Mouse (Mus musculus) olfactory bulb, adult 2 months (tissue): Measurements from ENCODE around the gene Nlgn2.

Source experiments
- CTCF ChIP-seq: fragments of 200-500 bp; IDR thresholded peaks from 2 replicates; pipeline ENCODE4 v1.5.1; 2012; ENCODE audit warnings: low read depth, mild to moderate bottlenecking, low read length, moderate library complexity; ENCODE audit not compliant: insufficient read depth
- POLR2A ChIP-seq: fragments of 200-500 bp; IDR thresholded peaks from 2 replicates; pipeline ENCODE4 v1.6.1; 2012; ENCODE audit warnings: mild to moderate bottlenecking, low read depth, low read length, moderate library complexity; ENCODE audit not compliant: insufficient read depth

DNA sequence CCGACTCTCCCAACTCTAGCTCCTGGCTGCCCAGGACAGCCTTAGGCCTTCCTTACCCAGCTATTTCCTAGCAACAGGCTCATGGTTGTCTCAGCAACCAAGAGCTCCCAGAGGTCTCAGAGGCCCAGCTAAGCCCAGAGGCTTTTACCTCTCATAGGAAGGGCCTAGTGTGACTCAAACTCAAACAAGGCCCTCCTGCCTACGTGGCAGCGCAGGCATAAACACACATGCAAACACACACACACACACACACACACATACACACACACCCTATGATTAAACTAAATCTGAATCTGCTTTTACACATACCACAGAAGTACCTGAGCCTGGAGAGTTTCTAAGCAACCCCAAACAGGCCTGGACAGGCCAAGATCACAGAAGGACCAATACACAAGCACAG is 40.8 kb upstream of the Nlgn2 start:
- TF ChIP-seq POLR2A (no peak), CTCF (no peak)
